Mouse (Mus musculus) heart, adult 2 months (tissue): ENCODE data around the gene Mief1. TPM values are rescaled to one million over a fixed set of nuclear protein-coding genes. Genes with fewer than 3 reads are reported as not detected.
A peak's percentile ranks its signal among the peaks of the same experiment; 100 is the strongest.

Experiments used
- DNase-seq, 2 experiments: peaks; one replicate each; pipeline ENCODE4 v3.0.0; 2021
- H3K27ac ChIP-seq: fragments of 200-600 bp; 2 replicates; pipeline ENCODE4 v1.8.1; 2022
- H3K27me3 ChIP-seq: fragments of 200-500 bp; 2 replicates; pipeline ENCODE4 v1.6.1; 2012; ENCODE audit warnings: mild to moderate bottlenecking, low read length, inconsistent platforms, mixed read lengths; ENCODE audit not compliant: control insufficient read depth, insufficient read depth
- H3K36me3 ChIP-seq: fragments of 200-500 bp; 2 replicates; pipeline ENCODE4 v1.6.1; 2012; ENCODE audit warnings: low read length, inconsistent platforms; ENCODE audit not compliant: control insufficient read depth, insufficient read depth
- H3K4me1 ChIP-seq: fragments of 200-500 bp; 2 replicates; pipeline ENCODE4 v1.6.1; 2011; ENCODE audit warnings: low read length; ENCODE audit not compliant: control insufficient read depth, insufficient read depth
- H3K4me3 ChIP-seq: fragments of 200-600 bp; 2 replicates; pipeline ENCODE4 v1.8.1; 2022
- H3K79me2 ChIP-seq: fragments of 200-500 bp; replicated peaks from 2 replicates; pipeline ENCODE4 v1.6.1; 2012; ENCODE audit warnings: mild to moderate bottlenecking, inconsistent platforms, low read length, moderate library complexity, mixed read lengths; ENCODE audit not compliant: control insufficient read depth, insufficient read depth
- H3K9ac ChIP-seq: fragments of 200-500 bp; 2 replicates; pipeline ENCODE4 v1.6.1; 2012; ENCODE audit warnings: low read depth, mild to moderate bottlenecking, control low read depth, inconsistent platforms, low read length, mixed read lengths
- CTCF ChIP-seq: fragments of 200-600 bp; IDR thresholded peaks from 2 replicates; pipeline ENCODE4 v1.8.1; 2022; ENCODE audit warnings: antibody characterized with exemption, mild to moderate bottlenecking, moderate library complexity
- EP300 ChIP-seq: fragments of 200-500 bp; IDR thresholded peaks from 2 replicates; pipeline ENCODE4 v1.6.1; 2011; ENCODE audit warnings: low read depth, low read length, control low read depth; ENCODE audit not compliant: insufficient read depth
- POLR2A ChIP-seq: fragments of 200-500 bp; IDR thresholded peaks from 2 replicates; pipeline ENCODE4 v1.6.1; 2011; ENCODE audit warnings: mild to moderate bottlenecking, low read depth, low read length, control low read depth; ENCODE audit not compliant: insufficient read depth
- WGBS: fragments of 180-500 bp; shearing (Covaris S2); methylation state at CpG from one replicate; pipeline ENCODE4 v1.1.7; 2018; 5-methylcytosine and 5-hydroxymethylcytosine counted together
- intact Hi-C: fragments of 180-260 bp; cut with DNase I; formaldehyde crosslinking; loops from one replicate; pipeline ENCODE4 v1.15.1; 2025
- polyA plus RNA-seq: library from polyadenylated mRNA; depleted of rRNA; stranded (reverse); fragments of >200 nt; gene quantifications from 2 replicates; pipeline ENCODE4 v1.2.3, GENCODE M21; 2012
- total RNA-seq, 2 experiments: library from RNA; stranded (reverse); gene quantifications; 2 replicates each; pipeline ENCODE4 v1.2.3; 2021

Mief1 gene
- total and polyA plus RNA-seq, 3 experiments, result 12.2 to 29.5 (median 27.0) TPM

DNA sequence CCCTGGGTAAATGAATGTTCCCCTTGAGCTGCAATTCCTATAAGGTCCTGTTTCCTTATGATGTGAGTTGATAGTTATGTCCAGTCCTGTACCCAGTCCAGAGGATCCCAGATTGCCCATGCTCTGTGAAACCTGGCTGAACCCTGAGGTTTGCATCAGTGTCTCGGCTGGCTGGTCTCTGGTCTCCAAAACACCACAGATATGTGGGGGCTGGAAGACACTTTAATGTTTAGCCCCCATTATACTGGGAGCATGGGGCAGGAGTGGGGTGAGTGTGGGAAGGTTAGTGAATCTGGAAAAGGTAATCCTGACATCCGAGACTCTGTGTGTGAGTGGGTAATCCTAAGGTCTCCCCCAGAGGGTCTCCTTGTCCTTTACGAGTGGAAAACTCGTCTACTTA, 765 bp upstream of the Mief1 start:
- H3K27me3 ChIP-seq, result no peaks in the 10 kb centered on the region
- intact Hi-C loops, result no loop called here
- DNase-seq, result no peak
- H3K36me3 ChIP-seq, result peaks cover 8% of the 10 kb centered on the region
- peak overlapping the region; percentile 79 for H3K27ac ChIP-seq
- peaks cover 2% of the 10 kb centered on the region; the same call in 1 of the 2 replicates for H3K79me2 ChIP-seq
- H3K4me3 ChIP-seq, result no peak overlapping the region
- no peak overlapping the region for H3K9ac ChIP-seq
- TF ChIP-seq CTCF (no peak), POLR2A (no peak), EP300 (no peak)
- 69% methylated on average over 4 of the region's 4 CpGs for WGBS
- H3K4me1 ChIP-seq, result peaks cover 3% of the 10 kb centered on the region; the same call in 1 of the 2 replicates

DNA sequence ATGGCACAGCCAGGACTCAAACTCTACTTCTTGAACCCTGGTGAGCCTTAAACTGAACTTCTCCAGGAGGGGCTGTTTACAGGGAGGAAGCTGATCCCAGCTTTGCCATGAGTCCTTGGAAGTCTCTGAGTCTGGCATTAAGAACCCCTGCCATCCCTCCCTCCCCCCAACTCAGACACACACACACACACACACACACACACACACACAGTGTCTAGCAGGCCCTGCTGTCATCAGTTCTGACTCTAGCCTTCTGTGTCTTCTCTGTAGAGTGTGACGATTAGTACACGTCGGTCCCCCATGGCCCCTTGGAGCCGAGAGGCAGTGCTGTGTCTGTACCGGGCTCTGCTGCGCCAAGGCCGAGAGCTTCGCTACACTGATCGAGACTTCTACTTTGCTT, 1.7 kb downstream of the Mief1 start, which contains the start of gene AC140267.1:
Gene AC140267.1 (plus strand): TSS at position 301 of the 400 bp plus-strand sequence.
- WGBS, result 88% methylated on average over 9 of the region's 9 CpGs
- H3K9ac ChIP-seq, result no peak within 1 kb of the TSS
- no peaks in the 10 kb centered on the region for H3K27me3 ChIP-seq
- DNase-seq, result no peak
- peaks cover 2% of the 10 kb centered on the region; the same call in 1 of the 2 replicates for H3K79me2 ChIP-seq
- peak within 1 kb of the TSS; percentile 70 for H3K4me3 ChIP-seq
- H3K4me1 ChIP-seq, result peaks cover 3% of the 10 kb centered on the region; the same call in 1 of the 2 replicates
- no peak for TF ChIP-seq EP300
- no peak for TF ChIP-seq CTCF
- no peak for TF ChIP-seq POLR2A
- intact Hi-C loops, result no loop called here
- peaks cover 8% of the 10 kb centered on the region for H3K36me3 ChIP-seq
- H3K27ac ChIP-seq, result no peak within 1 kb of the TSS; the same call in 1 of the 2 replicates

DNA sequence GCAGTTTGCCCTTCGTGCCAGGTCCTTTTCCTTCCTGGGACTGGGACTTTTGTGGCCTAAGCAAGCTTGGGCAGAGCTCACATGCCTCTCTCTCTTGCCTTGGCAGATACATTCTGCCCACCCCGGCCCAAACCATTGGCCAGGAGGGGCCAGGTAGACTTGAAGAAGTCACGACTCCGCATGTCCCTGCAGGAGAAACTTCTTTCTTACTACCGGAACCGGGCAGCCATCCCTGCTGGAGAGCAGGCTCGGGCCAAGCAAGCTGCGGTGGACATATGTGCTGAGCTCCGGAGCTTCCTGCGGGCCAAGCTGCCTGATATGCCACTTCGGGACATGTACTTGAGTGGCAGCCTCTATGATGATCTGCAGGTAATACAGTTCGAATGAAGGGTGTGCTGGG, 14.3 kb downstream of the Mief1 start:
- intact Hi-C loops, result no loop called here
- Histone ChIP-seq H3K27ac (no peak overlapping the region), H3K27me3 (no peaks in the 10 kb centered on the region), H3K36me3 (peaks cover 2% of the 10 kb centered on the region; the same call in 1 of the 2 replicates), H3K9ac (no peak overlapping the region), H3K4me3 (no peak overlapping the region), H3K4me1 (peaks cover 2% of the 10 kb centered on the region; the same call in 1 of the 2 replicates), H3K79me2 (peaks cover 2% of the 10 kb centered on the region; the same call in 1 of the 2 replicates)
- no peak for DNase-seq
- 93% methylated on average over 12 of the region's 12 CpGs for WGBS
- TF ChIP-seq CTCF (no peak), EP300 (no peak), POLR2A (no peak)

DNA sequence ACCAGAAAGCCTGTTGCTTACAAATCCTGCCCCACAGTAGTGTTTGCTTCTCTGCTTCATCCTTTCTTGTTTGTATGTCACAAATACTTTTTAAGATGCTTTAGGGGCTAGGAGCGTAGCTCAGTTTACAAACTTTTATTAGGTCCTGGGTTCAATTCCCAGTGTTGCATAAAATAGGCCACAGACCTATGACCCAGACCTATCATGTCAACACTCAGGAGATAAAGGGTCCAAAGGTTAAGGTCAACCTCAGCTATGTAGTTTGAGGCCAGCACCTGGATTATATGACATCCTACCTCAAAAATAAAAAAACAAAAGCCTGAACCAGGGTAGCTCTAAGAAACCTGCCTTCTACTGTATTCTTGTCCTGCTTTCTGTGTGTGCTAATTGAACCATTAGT, 14.8 kb downstream of the Mief1 start:
- H3K9ac ChIP-seq, result no peak overlapping the region
- peaks cover 2% of the 10 kb centered on the region; the same call in 1 of the 2 replicates for H3K36me3 ChIP-seq
- intact Hi-C loops, result no loop called here
- no peak overlapping the region for H3K27ac ChIP-seq
- WGBS, result 100% methylated on average over 1 of the region's 1 CpGs
- H3K4me3 ChIP-seq, result no peak overlapping the region
- peaks cover 2% of the 10 kb centered on the region; the same call in 1 of the 2 replicates for H3K4me1 ChIP-seq
- TF ChIP-seq CTCF (no peak), EP300 (no peak), POLR2A (no peak)
- no peaks in the 10 kb centered on the region for H3K27me3 ChIP-seq
- DNase-seq, result no peak
- peaks cover 2% of the 10 kb centered on the region; the same call in 1 of the 2 replicates for H3K79me2 ChIP-seq

DNA sequence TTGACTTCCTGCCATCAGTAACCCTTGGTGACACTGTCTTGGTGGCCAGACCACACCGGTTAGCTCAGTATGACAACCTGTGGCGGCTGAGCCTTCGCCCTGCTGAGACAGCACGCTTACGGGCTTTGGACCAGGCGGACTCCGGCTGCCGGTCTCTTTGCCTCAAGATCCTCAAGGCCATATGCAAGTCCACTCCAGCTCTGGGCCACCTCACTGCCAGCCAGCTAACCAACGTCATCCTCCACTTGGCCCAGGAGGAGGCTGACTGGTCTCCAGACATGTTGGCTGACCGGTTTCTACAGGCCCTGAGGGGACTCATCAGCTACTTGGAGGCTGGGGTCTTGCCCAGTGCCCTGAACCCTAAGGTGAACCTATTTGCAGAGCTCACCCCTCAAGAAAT, 15.9 kb downstream of the Mief1 start:
- DNase-seq, result no peak
- WGBS, result 90% methylated on average over 10 of the region's 10 CpGs
- Histone ChIP-seq H3K9ac (no peak overlapping the region), H3K79me2 (peaks cover 2% of the 10 kb centered on the region; the same call in 1 of the 2 replicates), H3K4me3 (no peak overlapping the region), H3K36me3 (peaks cover 2% of the 10 kb centered on the region; the same call in 1 of the 2 replicates), H3K27ac (no peak overlapping the region), H3K27me3 (no peaks in the 10 kb centered on the region), H3K4me1 (peaks cover 4% of the 10 kb centered on the region)
- TF ChIP-seq CTCF (no peak), EP300 (no peak), POLR2A (no peak)
- intact Hi-C loops, result loop anchor here (10.0 kb wide), 2 partner anchors 305 to 945 kb away; partner anchors contain the start of gene Mrtfa

DNA sequence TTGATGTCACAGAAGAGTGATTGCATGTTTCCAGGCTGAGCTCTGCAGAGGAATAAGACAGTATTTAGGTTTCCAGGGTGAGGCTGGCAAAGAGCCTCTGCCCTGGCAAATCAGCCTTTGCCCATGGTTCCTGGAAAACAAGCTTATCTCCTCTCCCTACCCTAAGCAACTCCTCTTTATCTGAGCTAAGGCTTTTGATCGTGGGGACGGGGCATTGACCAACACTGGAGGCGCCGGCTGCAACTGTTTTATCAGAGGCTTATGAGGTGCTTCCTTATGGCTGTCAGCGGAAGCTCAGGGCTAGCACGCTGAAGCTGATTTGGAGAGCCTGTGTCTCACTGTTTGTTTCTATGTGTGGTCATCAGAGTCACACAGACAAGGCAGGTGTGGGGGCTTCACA, 16.8 kb downstream of the Mief1 start:
- intact Hi-C loops, result loop anchor here (10.0 kb wide), 2 partner anchors 306 to 944 kb away; partner anchors contain the start of gene Mrtfa
- Histone ChIP-seq H3K79me2 (peaks cover 2% of the 10 kb centered on the region; the same call in 1 of the 2 replicates), H3K36me3 (peaks cover 2% of the 10 kb centered on the region; the same call in 1 of the 2 replicates), H3K9ac (no peak overlapping the region), H3K27ac (peak overlapping the region; percentile 49; the same call in 1 of the 2 replicates), H3K4me3 (no peak overlapping the region), H3K4me1 (peaks cover 4% of the 10 kb centered on the region), H3K27me3 (no peaks in the 10 kb centered on the region)
- 59% methylated on average over 6 of the region's 6 CpGs for WGBS
- no peak for DNase-seq
- TF ChIP-seq EP300, result no peak
- no peak for TF ChIP-seq POLR2A
- no peak for TF ChIP-seq CTCF
